Mouse (Mus musculus) layer of hippocampus, postnatal 10 days (tissue): ENCODE data around the gene Trpv3. TPM values are rescaled to one million over a fixed set of nuclear protein-coding genes. Genes with fewer than 3 reads are reported as not detected.
"Not testable (repeated sequence)": the region's sequence is repeated elsewhere in the genome, so short reads cannot be mapped to it uniquely, and the experiment has no call there.

ENCODE experiments used
- DNase-seq, 2 experiments: peaks; one replicate each; pipeline ENCODE4 v3.0.0; 2021; ENCODE audit warnings: low spot score in 2 of 2
- total RNA-seq, 2 experiments: library from RNA; stranded (reverse); gene quantifications; 2 replicates each; pipeline ENCODE4 v1.2.3; 2021

The Trpv3 gene
- total RNA-seq, 2 experiments from 2014 or later, result 0.32 to 0.42 TPM

- DNase-seq, result no peak
Observed at GRCm38 (mm10) chr11:73284351-73284750, 17.2 kb downstream of the Trpv3 start.

GRCm38 (mm10) chr11:73289621-73290020 is 22.4 kb downstream of the Trpv3 start:
- DNase-seq, result no peak

GRCm38 (mm10) chr11:73303123-73303522 is 35.9 kb downstream of the Trpv3 start:
- no peak for DNase-seq

GRCm38 (mm10) chr11:73315961-73316360 is 48.8 kb downstream of the Trpv3 start:
- no peak for DNase-seq

GRCm38 (mm10) chr11:73318581-73318980 is 51.4 kb downstream of the Trpv3 start:
- DNase-seq, result not testable (repeated sequence)

- DNase-seq, result not testable (repeated sequence)
Observed at GRCm38 (mm10) chr11:73321064-73321463, 53.9 kb downstream of the Trpv3 start.

- DNase-seq, result no peak
Observed at GRCm38 (mm10) chr11:73323906-73324830, 57.0 kb downstream of the Trpv3 start.

- DNase-seq, result no peak
Observed at GRCm38 (mm10) chr11:73326485-73326886, 59.3 kb downstream of the Trpv3 start.

GRCm38 (mm10) chr11:73327361-73327760 is 60.2 kb downstream of the Trpv3 start:
- no peak for DNase-seq

GRCm38 (mm10) chr11:73329442-73329841 is 62.3 kb downstream of the Trpv3 start, which contains the start of the genes Aspa, Gm49340 and Spata22:
Gene Aspa, minus strand, starts transcription at chr11:73329596.
Gene Gm49340, plus strand, starts transcription at chr11:73329741.
Gene Spata22, plus strand, starts transcription at chr11:73329741.
- DNase-seq, result no peak

- DNase-seq, result no peak
Observed at GRCm38 (mm10) chr11:73333357-73333756, 66.2 kb downstream of the Trpv3 start.

- no peak for DNase-seq
Observed at GRCm38 (mm10) chr11:73336919-73337318, 69.7 kb downstream of the Trpv3 start.

Other genes with a start within 250 kb of the Trpv3 start
- gene Camkk1, start 248.4 kb upstream of the Trpv3 start, total RNA-seq, result 10 to 100 TPM; 51.5 to 55.1 TPM
- gene Ncbp3, start 219.6 kb upstream of the Trpv3 start, total RNA-seq, result 1 to 10 TPM; 9.5 to 10.0 TPM
- gene Itgae, start 176.8 kb upstream of the Trpv3 start, total RNA-seq, result under 1 TPM; 0.11 to 0.32 TPM
- 1 to 10 TPM; 1.2 to 1.7 TPM for gene Haspin, start 129.1 kb upstream of the Trpv3 start, total RNA-seq
- gene P2rx5, start 107.0 kb upstream of the Trpv3 start, total RNA-seq, result 1 to 10 TPM; 1.5 to 1.7 TPM
- gene Emc6, start 90.4 kb upstream of the Trpv3 start, total RNA-seq, result 10 to 100 TPM; 69.1 to 79.6 TPM
- 10 to 100 TPM; 21.5 to 23.9 TPM for gene Tax1bp3, start 90.3 kb upstream of the Trpv3 start, total RNA-seq
- gene Ctns, start 68.3 kb upstream of the Trpv3 start, total RNA-seq, result 10 to 100 TPM; 18.3 to 18.6 TPM
- 1 to 10 TPM; 2.7 to 2.8 TPM for gene Shpk, start 67.9 kb upstream of the Trpv3 start, total RNA-seq
- gene Trpv1, start 33.1 kb upstream of the Trpv3 start, total RNA-seq, result under 1 TPM; 0.09 to 0.25 TPM
- 1 to 10 TPM; 2.5 to 3.7 TPM for gene Aspa, start 62.2 kb downstream of the Trpv3 start, total RNA-seq
- gene Gm49340, start 62.4 kb downstream of the Trpv3 start, total RNA-seq, result not detected
- not detected for gene Spata22, start 62.4 kb downstream of the Trpv3 start, total RNA-seq
- gene Olfr20, start 83.4 kb downstream of the Trpv3 start, total RNA-seq, result not detected
- not detected for gene Olfr376, start 103.9 kb downstream of the Trpv3 start, total RNA-seq
- gene Olfr1, start 132.2 kb downstream of the Trpv3 start, total RNA-seq, result not detected
- not detected for gene Olfr378, start 161.1 kb downstream of the Trpv3 start, total RNA-seq
- not detected for gene Olfr380, start 190.1 kb downstream of the Trpv3 start, total RNA-seq
- gene Olfr381, start 224.2 kb downstream of the Trpv3 start, total RNA-seq, result not detected
- not detected for gene Olfr382, start 249.8 kb downstream of the Trpv3 start, total RNA-seq